Mouse (Mus musculus): ENCODE measurements around the gene 1700031F05Rik.
"Not testable (repeated sequence)": the region's sequence is repeated elsewhere in the genome, so short reads cannot be mapped to it uniquely, and the experiment has no call there.

Gene 1700031F05Rik

DNA sequence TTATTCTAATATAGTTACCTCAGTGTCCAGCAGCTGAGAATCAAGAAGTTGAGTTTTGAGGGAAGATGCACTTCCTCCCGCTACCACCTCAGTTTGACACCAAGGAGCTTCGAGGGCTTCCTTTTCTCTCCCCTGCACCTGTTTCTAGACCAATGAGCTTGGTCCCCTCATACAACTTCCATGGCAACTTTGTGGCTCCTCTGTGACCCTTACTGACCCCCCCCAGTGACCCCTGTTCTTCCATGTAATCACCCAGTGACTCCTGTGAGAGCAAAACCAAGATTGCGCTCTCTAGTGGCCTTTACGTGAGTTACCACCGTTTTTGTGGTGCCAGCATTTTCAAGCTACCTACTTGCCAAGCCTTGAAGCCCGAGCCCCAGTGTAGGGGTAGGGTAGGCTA lies at the start of gene 1700031F05Rik:
Gene 1700031F05Rik, minus strand, starts transcription at position 101 of the 400 bp plus-strand sequence.
- no peak for DNase-seq (ENCODE audit: low spot score)

DNA sequence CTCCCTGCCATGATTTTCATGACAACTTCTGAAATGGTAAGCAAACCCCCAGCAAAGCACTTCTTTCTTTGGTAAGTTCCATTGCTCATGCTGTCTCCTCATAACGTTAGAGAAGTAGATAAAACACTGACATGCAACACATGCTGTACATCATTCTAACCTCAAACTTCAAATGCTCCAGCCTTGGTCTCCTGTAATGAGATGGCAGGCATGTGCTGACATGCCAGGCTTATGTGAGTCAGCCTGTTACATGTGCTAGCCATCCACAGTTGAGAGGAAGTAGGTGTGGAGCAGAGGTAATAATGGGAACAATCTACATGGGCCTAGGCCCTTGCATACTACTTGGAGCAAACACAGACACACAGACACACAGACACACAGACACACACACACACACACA lies 47.1 kb upstream of the 1700031F05Rik start:
- DNase-seq (ENCODE audit: low spot score) = not testable (repeated sequence)

DNA sequence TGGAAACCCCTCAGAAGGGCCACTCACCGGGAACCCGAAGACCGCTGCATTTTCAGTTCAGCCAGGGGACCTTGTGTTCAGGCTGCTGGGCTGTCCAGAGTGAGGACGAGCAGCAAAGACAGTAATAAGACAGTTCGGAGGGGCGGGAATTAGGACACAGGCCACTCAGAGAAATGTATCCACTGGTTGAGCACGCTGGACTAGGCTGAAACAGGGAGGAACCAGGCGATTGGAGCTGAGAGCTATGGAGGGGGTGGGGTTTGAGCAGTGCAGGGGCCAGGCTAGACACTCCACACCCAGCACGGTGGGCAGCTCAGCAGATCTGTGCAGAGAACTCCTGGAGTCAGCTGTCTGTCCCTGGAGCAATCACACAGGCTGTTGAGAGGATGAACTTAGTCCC lies 40.8 kb upstream of the 1700031F05Rik start, which contains the start of the genes Dmrtc1a and 1700011M02Rik:
Gene Dmrtc1a, minus strand, starts transcription at position 101 of the 400 bp plus-strand sequence.
Gene 1700011M02Rik, plus strand, starts transcription at position 319 of the 400 bp plus-strand sequence.
- not testable (repeated sequence) for DNase-seq (ENCODE audit: low spot score)

DNA sequence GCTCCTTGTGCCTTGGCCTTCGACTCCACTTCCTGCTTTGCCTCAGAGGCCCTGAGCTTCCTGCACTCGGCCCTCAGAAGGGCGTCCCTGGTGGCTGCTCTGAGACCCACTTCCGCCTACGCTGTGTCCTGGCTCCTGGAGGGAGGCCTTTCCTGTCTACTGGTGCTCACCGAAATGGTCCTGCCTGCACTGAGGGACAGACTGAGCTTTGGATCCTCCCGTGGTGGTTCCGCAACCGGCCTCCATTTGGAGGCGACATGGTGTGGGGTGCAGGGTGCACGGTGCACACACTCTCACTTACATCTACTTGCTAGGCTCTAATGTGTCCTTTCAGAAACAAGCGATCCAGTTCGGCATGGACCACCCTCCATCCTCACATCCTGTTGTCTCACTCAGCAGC lies 13.3 kb downstream of the 1700031F05Rik start, which contains the start of gene Dmrtc1c2:
Gene Dmrtc1c2, minus strand, starts transcription at position 101 of the 400 bp plus-strand sequence.
- not testable (repeated sequence) for DNase-seq (ENCODE audit: low spot score)

DNA sequence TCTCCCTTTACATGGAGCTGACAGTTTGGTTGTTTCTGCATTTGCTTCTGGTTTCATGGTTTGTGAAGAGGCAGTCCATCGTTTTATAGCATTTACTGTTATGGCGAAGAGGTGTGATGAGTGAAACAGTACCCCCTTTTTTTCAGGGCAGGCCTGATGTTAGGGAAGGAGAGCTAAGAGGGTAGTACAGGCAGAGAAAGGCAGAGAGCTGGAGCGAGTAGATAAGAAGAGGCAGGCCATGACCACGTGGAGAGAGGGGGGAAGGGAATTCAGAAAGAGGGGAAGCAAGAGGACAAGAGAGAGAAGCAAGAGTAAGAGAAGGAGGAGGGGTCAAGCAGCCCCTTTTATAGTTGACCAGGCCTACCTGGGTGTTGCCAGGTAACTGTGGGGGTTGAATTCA lies 55.5 kb downstream of the 1700031F05Rik start:
- DNase-seq (ENCODE audit: low spot score) = no peak
